Mouse (Mus musculus) lung, embryonic 16.5 days (tissue): ENCODE measurements around the gene Nutf2. TPM values are rescaled to one million over a fixed set of nuclear protein-coding genes. Genes with fewer than 3 reads are reported as not detected.

Experiments used
- ATAC-seq: fragments of 200-750 bp; cut with Nextera tagmentation; 2 replicates; pipeline ENCODE4 v1.8.0; 2017; ENCODE audit warnings: low read depth, mild to moderate bottlenecking, moderate library complexity
- H3K27ac ChIP-seq: fragments of 300-500 bp; sonication (generic); 2 replicates; pipeline ENCODE4 v1.5.1; 2014; ENCODE audit warnings: mild to moderate bottlenecking, control low read depth, low read length
- H3K27me3 ChIP-seq: fragments of 300-500 bp; sonication (generic); 2 replicates; pipeline ENCODE4 v1.6.1; 2014; ENCODE audit warnings: low read depth, low read length, mixed read lengths; ENCODE audit not compliant: control insufficient read depth, insufficient read depth
- H3K36me3 ChIP-seq: fragments of 300-500 bp; sonication (generic); 2 replicates; pipeline ENCODE4 v1.6.1; 2014; ENCODE audit warnings: low read length; ENCODE audit not compliant: control insufficient read depth, insufficient read depth
- H3K4me1 ChIP-seq: fragments of 300-500 bp; sonication (generic); replicated peaks from 2 replicates; pipeline ENCODE4 v1.6.1; 2014; ENCODE audit warnings: low read length, mixed read lengths; ENCODE audit not compliant: control insufficient read depth, insufficient read depth
- H3K4me2 ChIP-seq: fragments of 300-500 bp; sonication (generic); 2 replicates; pipeline ENCODE4 v1.6.1; 2014; ENCODE audit warnings: low read depth, low read length, control low read depth
- H3K4me3 ChIP-seq: fragments of 300-500 bp; sonication (generic); 2 replicates; pipeline ENCODE4 v1.5.1; 2014; ENCODE audit warnings: mild to moderate bottlenecking, low read length, control low read depth
- H3K9ac ChIP-seq: fragments of 300-500 bp; sonication (generic); 2 replicates; pipeline ENCODE4 v1.6.1; 2014; ENCODE audit warnings: low read length, control low read depth
- H3K9me3 ChIP-seq: fragments of 300-500 bp; sonication (generic); 2 replicates; pipeline ENCODE4 v1.6.1; 2016; ENCODE audit warnings: low read length; ENCODE audit not compliant: control insufficient read depth
- WGBS: fragments of 180-500 bp; shearing (Covaris S2); extraction: QIAGEN DNeasy Blood & Tissue Kit; methylation state at CpG from one replicate; pipeline ENCODE4 v1.1.7; 2014; 5-methylcytosine and 5-hydroxymethylcytosine counted together
- polyA plus RNA-seq: library from polyadenylated mRNA; unstranded; fragments of >200 nt; fragmentation: Nextera tagmentation; extraction: Ambion mirVana; gene quantifications from 2 replicates; pipeline ENCODE4 v1.2.1, GENCODE M21; 2015

The Nutf2 gene
- polyA plus RNA-seq, 1 experiment from 2014 or later: 215 TPM

GRCm38 (mm10) chr8:105861951-105862350, 1.6 kb downstream of the Nutf2 start:
- peaks cover 23% of the 10 kb centered on the region for H3K36me3 ChIP-seq
- H3K4me1 ChIP-seq: peaks cover 31% of the 10 kb centered on the region
- peak overlapping the region; percentile 98 for H3K9ac ChIP-seq
- H3K4me2 ChIP-seq: peak overlapping the region; percentile 65
- 0% methylated on average over 1 of the region's 1 CpGs for WGBS
- H3K27me3 ChIP-seq: no peaks in the 10 kb centered on the region
- H3K27ac ChIP-seq: no peak overlapping the region
- peak overlapping the region; percentile 99 for H3K4me3 ChIP-seq
- H3K9me3 ChIP-seq: no peaks in the 10 kb centered on the region
- ATAC-seq: no peak

GRCm38 (mm10) chr8:105866364-105867029, 6.1 kb downstream of the Nutf2 start:
- peaks cover 12% of the 10 kb centered on the region for H3K4me1 ChIP-seq
- H3K27me3 ChIP-seq: no peaks in the 10 kb centered on the region
- ATAC-seq: no peak
- H3K9ac ChIP-seq: no peak overlapping the region
- H3K4me3 ChIP-seq: no peak overlapping the region
- H3K36me3 ChIP-seq: peaks cover 32% of the 10 kb centered on the region
- no peak overlapping the region for H3K27ac ChIP-seq
- 77% methylated on average over 6 of the region's 6 CpGs for WGBS
- no peak overlapping the region for H3K4me2 ChIP-seq
- H3K9me3 ChIP-seq: no peaks in the 10 kb centered on the region

GRCm38 (mm10) chr8:105874301-105874700, 13.9 kb downstream of the Nutf2 start:
- Histone ChIP-seq H3K4me2 (no peak overlapping the region), H3K4me3 (no peak overlapping the region), H3K9ac (no peak overlapping the region), H3K36me3 (peaks cover 34% of the 10 kb centered on the region), H3K27ac (no peak overlapping the region), H3K9me3 (no peaks in the 10 kb centered on the region), H3K4me1 (no peaks in the 10 kb centered on the region), H3K27me3 (no peaks in the 10 kb centered on the region)
- 0 out of 2 replicates have a peak, but pooled peaks have one; percentile 47 for ATAC-seq
- whole genome bisulfite sequencing: 83% methylated on average over 6 of the region's 6 CpGs

- peak within 1 kb of the TSS; percentile 56 for H3K27ac ChIP-seq
- peaks cover 41% of the 10 kb centered on the region for H3K36me3 ChIP-seq
- no peaks in the 10 kb centered on the region for H3K9me3 ChIP-seq
- peaks cover 13% of the 10 kb centered on the region for H3K4me1 ChIP-seq
- under 1% methylated on average over 45 of the region's 45 CpGs for WGBS
- peak; percentile 90 for ATAC-seq
- peak within 1 kb of the TSS; percentile 94 for H3K9ac ChIP-seq
- H3K4me2 ChIP-seq: peak within 1 kb of the TSS; percentile 93
- H3K4me3 ChIP-seq: peak within 1 kb of the TSS; percentile 89
- H3K27me3 ChIP-seq: no peaks in the 10 kb centered on the region
Measured at GRCm38 (mm10) chr8:105880754-105881520, 20.6 kb downstream of the Nutf2 start, which contains the start of gene Edc4. Gene Edc4 (plus strand): TSS chr8:105880881.

- Histone ChIP-seq H3K4me3 (no peak overlapping the region), H3K27ac (no peak overlapping the region), H3K4me2 (no peak overlapping the region), H3K9me3 (no peaks in the 10 kb centered on the region), H3K27me3 (no peaks in the 10 kb centered on the region), H3K9ac (no peak overlapping the region), H3K4me1 (peaks cover 3% of the 10 kb centered on the region; the same call in 1 of the 2 replicates), H3K36me3 (peaks cover 62% of the 10 kb centered on the region)
- 89% methylated on average over 12 of the region's 12 CpGs for whole genome bisulfite sequencing
- ATAC-seq: no peak
Measured at GRCm38 (mm10) chr8:105889756-105890465, 29.5 kb downstream of the Nutf2 start.

GRCm38 (mm10) chr8:105890870-105891269, 30.5 kb downstream of the Nutf2 start:
- no peak for ATAC-seq
- Histone ChIP-seq H3K4me3 (no peak overlapping the region), H3K4me2 (no peak overlapping the region), H3K27ac (no peak overlapping the region), H3K27me3 (no peaks in the 10 kb centered on the region), H3K36me3 (peaks cover 54% of the 10 kb centered on the region), H3K4me1 (peaks cover 3% of the 10 kb centered on the region; the same call in 1 of the 2 replicates), H3K9ac (no peak overlapping the region), H3K9me3 (no peaks in the 10 kb centered on the region)
- WGBS: 81% methylated on average over 6 of the region's 6 CpGs

- Histone ChIP-seq H3K27me3 (no peaks in the 10 kb centered on the region), H3K27ac (no peak overlapping the region), H3K4me3 (no peak overlapping the region), H3K4me2 (no peak overlapping the region), H3K9ac (no peak overlapping the region), H3K36me3 (peaks cover 40% of the 10 kb centered on the region), H3K4me1 (peaks cover 3% of the 10 kb centered on the region; the same call in 1 of the 2 replicates), H3K9me3 (no peaks in the 10 kb centered on the region)
- ATAC-seq: no peak
- WGBS: 81% methylated on average over 6 of the region's 6 CpGs
Measured at GRCm38 (mm10) chr8:105892432-105892831, 32.1 kb downstream of the Nutf2 start.

GRCm38 (mm10) chr8:105893339-105893738, 33.0 kb downstream of the Nutf2 start, which contains the start of gene Nrn1l:
Gene Nrn1l (plus strand): TSS chr8:105893567.
- Histone ChIP-seq H3K4me1 (peaks cover 3% of the 10 kb centered on the region; the same call in 1 of the 2 replicates), H3K27me3 (no peaks in the 10 kb centered on the region), H3K27ac (peak within 1 kb of the TSS; percentile 38; the same call in 1 of the 2 replicates), H3K36me3 (peaks cover 36% of the 10 kb centered on the region), H3K4me3 (no peak within 1 kb of the TSS), H3K9me3 (no peaks in the 10 kb centered on the region), H3K9ac (no peak within 1 kb of the TSS), H3K4me2 (no peak within 1 kb of the TSS)
- 18% methylated on average over 11 of the region's 11 CpGs for WGBS
- ATAC-seq: peak; percentile 91
